Mouse (Mus musculus) lung, embryonic 16.5 days (tissue): ENCODE data around the gene Flt3. TPM values are rescaled to one million over a fixed set of nuclear protein-coding genes. Genes with fewer than 3 reads are reported as not detected.

Experiments used
- ATAC-seq: fragments of 200-750 bp; cut with Nextera tagmentation; 2 replicates; pipeline ENCODE4 v1.8.0; 2017; ENCODE audit warnings: low read depth, mild to moderate bottlenecking, moderate library complexity
- H3K27ac ChIP-seq: fragments of 300-500 bp; sonication (generic); 2 replicates; pipeline ENCODE4 v1.5.1; 2014; ENCODE audit warnings: mild to moderate bottlenecking, control low read depth, low read length
- H3K27me3 ChIP-seq: fragments of 300-500 bp; sonication (generic); 2 replicates; pipeline ENCODE4 v1.6.1; 2014; ENCODE audit warnings: low read depth, low read length, mixed read lengths; ENCODE audit not compliant: control insufficient read depth, insufficient read depth
- H3K36me3 ChIP-seq: fragments of 300-500 bp; sonication (generic); 2 replicates; pipeline ENCODE4 v1.6.1; 2014; ENCODE audit warnings: low read length; ENCODE audit not compliant: control insufficient read depth, insufficient read depth
- H3K4me1 ChIP-seq: fragments of 300-500 bp; sonication (generic); replicated peaks from 2 replicates; pipeline ENCODE4 v1.6.1; 2014; ENCODE audit warnings: low read length, mixed read lengths; ENCODE audit not compliant: control insufficient read depth, insufficient read depth
- H3K4me2 ChIP-seq: fragments of 300-500 bp; sonication (generic); 2 replicates; pipeline ENCODE4 v1.6.1; 2014; ENCODE audit warnings: low read depth, low read length, control low read depth
- H3K4me3 ChIP-seq: fragments of 300-500 bp; sonication (generic); 2 replicates; pipeline ENCODE4 v1.5.1; 2014; ENCODE audit warnings: mild to moderate bottlenecking, low read length, control low read depth
- H3K9ac ChIP-seq: fragments of 300-500 bp; sonication (generic); 2 replicates; pipeline ENCODE4 v1.6.1; 2014; ENCODE audit warnings: low read length, control low read depth
- H3K9me3 ChIP-seq: fragments of 300-500 bp; sonication (generic); 2 replicates; pipeline ENCODE4 v1.6.1; 2016; ENCODE audit warnings: low read length; ENCODE audit not compliant: control insufficient read depth
- WGBS: fragments of 180-500 bp; shearing (Covaris S2); extraction: QIAGEN DNeasy Blood & Tissue Kit; methylation state at CpG from one replicate; pipeline ENCODE4 v1.1.7; 2014; 5-methylcytosine and 5-hydroxymethylcytosine counted together
- microRNA-seq: library from miRNA; unstranded; fragments of <30 nt; microRNA quantifications from one replicate; pipeline ENCODE4, GENCODE M21; 2016
- polyA plus RNA-seq: library from polyadenylated mRNA; unstranded; fragments of >200 nt; fragmentation: Nextera tagmentation; extraction: Ambion mirVana; gene quantifications from 2 replicates; pipeline ENCODE4 v1.2.1, GENCODE M21; 2015

Flt3 gene
- polyA plus RNA-seq, 1 experiment from 2014 or later, result 0.18 TPM

DNA sequence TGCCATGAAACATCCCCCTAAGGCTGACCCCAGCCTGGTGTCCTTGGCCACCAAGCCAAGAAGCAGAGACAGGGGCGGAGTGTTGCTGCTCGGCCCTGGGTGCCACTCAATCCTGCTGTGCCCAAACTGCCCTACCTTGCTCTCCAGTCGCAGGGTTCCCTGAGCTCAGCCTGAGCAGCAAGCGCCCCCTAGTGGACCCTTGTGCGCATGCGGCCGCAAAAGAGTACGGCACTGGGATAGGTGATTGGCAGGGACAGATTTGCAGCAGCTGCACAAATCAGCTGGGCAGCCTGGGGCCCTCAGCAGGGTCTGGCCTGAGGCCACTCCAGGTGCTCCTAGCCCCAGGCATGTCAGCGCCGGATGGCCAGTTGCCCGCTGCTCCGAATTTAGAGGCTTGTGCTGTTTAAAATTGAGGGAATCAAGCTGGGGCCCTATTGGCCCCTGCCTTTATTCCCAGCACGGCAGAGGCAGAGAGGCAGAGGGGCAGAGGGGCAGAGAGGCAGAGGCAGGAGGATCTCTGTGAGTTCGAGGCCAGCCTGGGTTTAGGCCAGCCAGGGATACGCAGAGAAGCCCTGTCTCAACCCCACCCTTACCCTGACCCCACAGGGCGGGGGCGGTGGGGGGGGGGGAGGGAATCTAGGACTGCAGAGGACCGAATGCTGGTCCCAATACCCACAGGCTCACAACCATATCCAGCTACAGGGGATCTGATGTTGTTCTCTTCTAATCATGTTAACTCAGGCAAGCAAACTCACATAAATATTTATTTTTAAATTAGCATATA lies 107.0 kb downstream of the Flt3 start:
- Histone ChIP-seq H3K36me3 (no peaks in the 10 kb centered on the region), H3K9me3 (no peaks in the 10 kb centered on the region), H3K27ac (no peak overlapping the region), H3K27me3 (peaks cover 50% of the 10 kb centered on the region), H3K4me2 (no peak overlapping the region), H3K9ac (no peak overlapping the region), H3K4me1 (no peaks in the 10 kb centered on the region), H3K4me3 (no peak overlapping the region)
- ATAC-seq, result peak; percentile 80
- WGBS, result 15% methylated on average over 18 of the region's 18 CpGs

DNA sequence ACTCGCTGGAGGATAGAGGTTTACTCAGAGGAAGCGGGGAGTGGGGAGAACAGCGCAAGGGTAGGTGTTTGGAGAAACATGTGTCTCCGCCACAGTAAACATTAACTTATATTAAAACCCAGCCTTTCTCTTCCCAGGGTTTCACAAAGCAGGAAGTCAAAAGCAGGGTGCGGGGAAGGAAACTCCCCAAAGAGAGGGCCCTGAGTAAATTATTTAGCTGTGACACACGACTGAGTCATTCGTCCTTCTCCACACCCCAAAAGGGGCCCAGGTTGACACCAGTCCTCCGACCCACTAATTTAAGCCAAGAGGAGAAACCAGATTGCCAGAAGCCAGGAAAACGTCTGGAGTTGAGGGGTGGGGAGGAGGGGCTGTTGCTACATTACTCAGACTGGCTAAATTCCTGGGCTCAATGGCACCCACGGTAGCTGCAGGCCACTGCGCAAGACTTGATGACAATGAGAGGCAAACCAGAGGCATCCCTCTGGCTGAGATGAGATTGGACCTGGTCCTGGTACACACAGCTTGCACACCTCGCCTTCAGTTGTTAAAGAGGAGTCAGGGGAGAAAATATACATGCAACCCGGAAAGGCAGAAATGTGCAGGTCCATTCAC lies 107.7 kb downstream of the Flt3 start:
- no peaks in the 10 kb centered on the region for H3K9me3 ChIP-seq
- H3K4me2 ChIP-seq, result no peak overlapping the region
- H3K27me3 ChIP-seq, result peaks cover 43% of the 10 kb centered on the region
- H3K4me3 ChIP-seq, result no peak overlapping the region
- H3K36me3 ChIP-seq, result no peaks in the 10 kb centered on the region
- 28% methylated on average over 13 of the region's 13 CpGs for WGBS
- no peak overlapping the region for H3K27ac ChIP-seq
- no peak for ATAC-seq
- H3K4me1 ChIP-seq, result no peaks in the 10 kb centered on the region
- H3K9ac ChIP-seq, result no peak overlapping the region

DNA sequence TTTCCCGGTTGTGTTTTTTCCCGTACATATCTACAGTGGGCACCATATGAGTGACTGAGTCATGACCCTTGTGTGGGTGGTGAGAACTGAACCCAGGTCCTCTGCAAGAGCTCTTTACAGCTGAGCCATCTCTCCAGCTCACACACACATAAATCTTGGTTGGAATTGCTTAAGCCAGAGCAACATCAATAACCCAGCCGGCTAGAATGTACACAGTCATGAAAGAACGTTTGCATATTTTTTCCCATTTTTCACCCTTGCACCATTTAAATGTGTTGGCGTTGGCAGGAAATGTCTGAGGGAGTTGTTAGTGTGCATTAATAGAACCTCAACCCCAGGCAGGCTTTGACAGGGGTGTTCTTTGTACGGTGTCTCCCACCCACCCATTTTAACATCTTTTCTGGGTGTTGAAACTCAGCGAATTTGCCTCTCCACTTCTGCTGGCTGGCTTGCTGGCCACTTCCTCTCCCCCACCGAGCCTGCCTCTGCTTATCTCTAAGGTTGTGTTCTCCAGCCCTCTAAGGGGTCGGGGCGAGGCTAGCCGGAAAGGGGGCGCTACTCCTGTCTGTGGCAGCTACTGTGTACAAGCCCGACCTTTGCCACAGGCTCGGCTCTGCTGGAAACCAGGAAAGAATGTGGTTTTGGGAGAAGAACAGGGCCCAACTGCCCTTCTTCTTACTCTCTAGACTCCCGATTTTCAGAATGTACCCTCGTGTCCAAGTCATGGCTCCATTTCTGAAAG lies 108.4 kb downstream of the Flt3 start:
- no peak overlapping the region for H3K4me2 ChIP-seq
- no peaks in the 10 kb centered on the region for H3K36me3 ChIP-seq
- no peak overlapping the region for H3K9ac ChIP-seq
- H3K4me3 ChIP-seq, result no peak overlapping the region
- H3K9me3 ChIP-seq, result no peaks in the 10 kb centered on the region
- 18% methylated on average over 16 of the region's 16 CpGs for WGBS
- peaks cover 38% of the 10 kb centered on the region for H3K27me3 ChIP-seq
- ATAC-seq, result no peak
- H3K27ac ChIP-seq, result no peak overlapping the region
- H3K4me1 ChIP-seq, result no peaks in the 10 kb centered on the region

DNA sequence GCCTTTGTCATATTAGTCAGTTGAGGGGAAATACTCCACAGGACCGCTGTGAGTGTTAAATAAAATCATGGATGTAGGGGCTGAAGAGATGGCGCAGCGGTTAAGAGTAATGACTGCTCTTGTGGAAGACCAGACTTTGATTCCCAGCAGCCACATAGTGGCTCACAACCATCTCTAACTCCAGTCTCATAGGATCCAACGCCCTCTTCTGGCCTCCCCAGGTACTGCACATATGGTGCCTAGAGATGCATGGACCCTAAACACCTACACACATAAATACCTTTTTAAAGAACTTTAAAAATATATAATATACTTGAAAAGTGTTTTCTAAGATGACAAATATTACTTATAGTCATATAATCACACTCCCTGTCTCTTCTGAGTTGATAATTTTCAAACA lies 115.9 kb downstream of the Flt3 start:
- WGBS, result 71% methylated on average over 4 of the region's 4 CpGs
- Histone ChIP-seq H3K36me3 (no peaks in the 10 kb centered on the region), H3K9me3 (no peaks in the 10 kb centered on the region), H3K4me3 (no peak overlapping the region), H3K4me1 (no peaks in the 10 kb centered on the region), H3K4me2 (no peak overlapping the region), H3K27ac (no peak overlapping the region), H3K9ac (no peak overlapping the region), H3K27me3 (peaks cover 21% of the 10 kb centered on the region)
- no peak for ATAC-seq

Small RNA genes within 50 kb of the gene (microRNA-seq; reads per million reads assigned to microRNA genes)
- gene Mir7k, result not detected

Other genes with a start within 250 kb of the Flt3 start
- gene Gsx1, start 211.8 kb downstream of the Flt3 start, polyA plus RNA-seq, result not detected in 2 replicates
- gene Pdx1, start 130.5 kb downstream of the Flt3 start, polyA plus RNA-seq, result not detected in 2 replicates
- 0.09 TPM in 1 of 2 replicates, not detected in the other for gene Cdx2, start 93.2 kb downstream of the Flt3 start, polyA plus RNA-seq
- gene Urad, start 78.0 kb downstream of the Flt3 start, polyA plus RNA-seq, result not detected in 2 replicates
- gene Pan3, start 29.7 kb upstream of the Flt3 start, polyA plus RNA-seq, result 71.6 and 75.6 TPM in 2 replicates